Mouse (Mus musculus) intestine, embryonic 16.5 days (tissue): ENCODE results near the gene Lrba. TPM values are rescaled to one million over a fixed set of nuclear protein-coding genes. Genes with fewer than 3 reads are reported as not detected.

Source experiments
- ATAC-seq: fragments of 200-750 bp; cut with Nextera tagmentation; 2 replicates; pipeline ENCODE4 v1.8.0; 2017; ENCODE audit warnings: moderate TSS enrichment, moderate library complexity
- H3K27ac ChIP-seq: fragments of 300-500 bp; sonication (generic); 2 replicates; pipeline ENCODE4 v1.5.1; 2014; ENCODE audit warnings: mild to moderate bottlenecking, low read length
- H3K27me3 ChIP-seq: fragments of 300-500 bp; sonication (generic); replicated peaks from 2 replicates; pipeline ENCODE4 v1.6.1; 2014; ENCODE audit warnings: low read length, control low read depth, mixed read lengths; ENCODE audit not compliant: control insufficient read depth, insufficient read depth
- H3K36me3 ChIP-seq: fragments of 300-500 bp; sonication (generic); 2 replicates; pipeline ENCODE4 v1.6.1; 2014; ENCODE audit warnings: low read length, control low read depth; ENCODE audit not compliant: control insufficient read depth, insufficient read depth
- H3K4me1 ChIP-seq: fragments of 300-500 bp; sonication (generic); 2 replicates; pipeline ENCODE4 v1.6.1; 2014; ENCODE audit warnings: low read length, control low read depth, mixed read lengths; ENCODE audit not compliant: control insufficient read depth, insufficient read depth
- H3K4me2 ChIP-seq: fragments of 300-500 bp; sonication (generic); 2 replicates; pipeline ENCODE4 v1.6.1; 2014; ENCODE audit warnings: low read depth, low read length, control low read depth
- H3K4me3 ChIP-seq: fragments of 300-500 bp; sonication (generic); 2 replicates; pipeline ENCODE4 v1.5.1; 2014; ENCODE audit warnings: mild to moderate bottlenecking, low read length
- H3K9ac ChIP-seq: fragments of 300-500 bp; sonication (generic); 2 replicates; pipeline ENCODE4 v1.6.1; 2014; ENCODE audit warnings: low read depth, low read length
- H3K9me3 ChIP-seq: fragments of 300-500 bp; sonication (generic); 2 replicates; pipeline ENCODE4 v1.6.1; 2016; ENCODE audit warnings: low read length, control low read depth; ENCODE audit not compliant: control insufficient read depth
- WGBS: fragments of 180-500 bp; shearing (Covaris S2); extraction: QIAGEN DNeasy Blood & Tissue Kit; methylation state at CpG from one replicate; pipeline ENCODE4 v1.1.7; 2014; 5-methylcytosine and 5-hydroxymethylcytosine counted together
- polyA plus RNA-seq: library from polyadenylated mRNA; unstranded; fragments of >200 nt; fragmentation: Nextera tagmentation; extraction: Ambion mirVana; gene quantifications from 2 replicates; pipeline ENCODE4 v1.2.1, GENCODE M21; 2015

The Lrba gene
- polyA plus RNA-seq, 1 experiment from 2014 or later, result 6.0 TPM

DNA sequence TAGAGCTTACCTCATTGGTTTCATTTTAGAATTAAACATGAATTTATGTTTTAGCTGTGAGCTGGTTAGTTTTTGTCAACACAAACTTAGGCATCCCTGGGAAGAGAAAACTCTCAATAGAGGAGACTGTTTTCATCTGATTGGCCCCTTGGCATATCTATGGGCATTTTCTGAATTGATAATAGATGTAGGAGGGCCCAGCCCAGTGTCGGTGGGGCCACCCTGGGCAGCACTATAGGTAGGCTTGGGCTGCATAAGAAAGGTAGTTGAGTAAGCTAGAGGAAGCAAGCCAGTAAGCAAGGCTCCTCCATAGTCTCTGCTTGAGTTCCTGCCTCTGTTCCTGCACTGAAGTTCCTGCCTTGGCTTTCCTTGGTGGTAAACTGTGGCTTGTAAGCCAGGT, 26.7 kb downstream of the Lrba start:
- no peak overlapping the region for H3K27ac ChIP-seq
- ATAC-seq, result 0 out of 2 replicates have a peak, but pooled peaks have one; percentile 62
- no peaks in the 10 kb centered on the region for H3K4me1 ChIP-seq
- no peak overlapping the region for H3K4me2 ChIP-seq
- no peak overlapping the region for H3K4me3 ChIP-seq
- H3K36me3 ChIP-seq, result no peaks in the 10 kb centered on the region
- H3K9ac ChIP-seq, result no peak overlapping the region
- 85% methylated on average over 1 of the region's 1 CpGs for WGBS
- no peaks in the 10 kb centered on the region for H3K27me3 ChIP-seq
- H3K9me3 ChIP-seq, result no peaks in the 10 kb centered on the region

DNA sequence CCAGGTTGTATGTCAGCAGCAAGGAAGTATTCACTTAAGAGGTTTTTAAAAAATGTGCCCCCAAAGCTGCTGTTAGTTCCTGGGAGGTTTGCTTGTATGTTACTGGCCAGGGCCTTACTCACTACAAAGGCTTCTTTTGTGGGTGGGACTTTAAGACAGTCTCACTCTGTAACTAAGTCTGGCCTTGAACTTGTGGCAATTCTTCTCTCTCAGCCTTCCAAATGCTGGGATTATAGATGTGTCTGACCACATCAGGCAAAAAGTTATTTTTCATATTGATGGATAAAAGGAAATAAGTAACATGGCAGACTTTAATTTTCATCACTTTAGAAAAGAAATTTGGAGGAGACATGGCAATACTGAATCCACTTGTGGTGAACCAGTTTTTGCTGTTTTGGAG, 28.1 kb downstream of the Lrba start:
- no peak overlapping the region for H3K4me3 ChIP-seq
- no peak overlapping the region for H3K27ac ChIP-seq
- no peak for ATAC-seq
- H3K9me3 ChIP-seq, result no peaks in the 10 kb centered on the region
- no peaks in the 10 kb centered on the region for H3K27me3 ChIP-seq
- no peaks in the 10 kb centered on the region for H3K36me3 ChIP-seq
- H3K9ac ChIP-seq, result no peak overlapping the region
- H3K4me1 ChIP-seq, result no peaks in the 10 kb centered on the region
- no peak overlapping the region for H3K4me2 ChIP-seq

DNA sequence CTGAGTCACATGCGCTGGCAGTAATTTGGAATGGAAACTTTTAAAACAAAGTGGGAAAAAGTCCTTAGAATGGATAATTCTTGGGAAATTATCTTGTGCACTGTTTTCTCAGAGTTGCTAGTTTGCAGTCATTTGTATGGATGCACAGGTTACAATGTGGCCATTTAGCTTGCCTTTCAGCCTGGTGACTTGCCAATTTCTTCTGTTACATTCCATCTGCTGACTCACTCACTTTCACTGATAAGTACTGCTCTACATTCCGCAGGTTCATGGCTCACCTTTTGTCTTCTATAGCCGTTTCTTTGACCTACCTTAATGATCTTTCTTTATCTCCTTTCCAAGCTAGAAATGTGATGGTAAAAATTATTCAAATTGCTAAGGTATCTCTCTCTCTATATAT, 28.6 kb downstream of the Lrba start:
- 63% methylated on average over 3 of the region's 3 CpGs for WGBS
- Histone ChIP-seq H3K9ac (no peak overlapping the region), H3K4me1 (no peaks in the 10 kb centered on the region), H3K4me3 (no peak overlapping the region), H3K36me3 (no peaks in the 10 kb centered on the region), H3K9me3 (no peaks in the 10 kb centered on the region), H3K27ac (no peak overlapping the region), H3K4me2 (no peak overlapping the region), H3K27me3 (no peaks in the 10 kb centered on the region)
- no peak for ATAC-seq

- WGBS, result 58% methylated on average over 1 of the region's 1 CpGs
- Histone ChIP-seq H3K4me3 (no peak overlapping the region), H3K4me1 (no peaks in the 10 kb centered on the region), H3K4me2 (no peak overlapping the region), H3K27me3 (no peaks in the 10 kb centered on the region), H3K36me3 (no peaks in the 10 kb centered on the region), H3K9me3 (no peaks in the 10 kb centered on the region), H3K9ac (no peak overlapping the region), H3K27ac (no peak overlapping the region)
- ATAC-seq, result no peak
Observed at GRCm38 (mm10) chr3:86253791-86254190, 29.3 kb downstream of the Lrba start.

DNA sequence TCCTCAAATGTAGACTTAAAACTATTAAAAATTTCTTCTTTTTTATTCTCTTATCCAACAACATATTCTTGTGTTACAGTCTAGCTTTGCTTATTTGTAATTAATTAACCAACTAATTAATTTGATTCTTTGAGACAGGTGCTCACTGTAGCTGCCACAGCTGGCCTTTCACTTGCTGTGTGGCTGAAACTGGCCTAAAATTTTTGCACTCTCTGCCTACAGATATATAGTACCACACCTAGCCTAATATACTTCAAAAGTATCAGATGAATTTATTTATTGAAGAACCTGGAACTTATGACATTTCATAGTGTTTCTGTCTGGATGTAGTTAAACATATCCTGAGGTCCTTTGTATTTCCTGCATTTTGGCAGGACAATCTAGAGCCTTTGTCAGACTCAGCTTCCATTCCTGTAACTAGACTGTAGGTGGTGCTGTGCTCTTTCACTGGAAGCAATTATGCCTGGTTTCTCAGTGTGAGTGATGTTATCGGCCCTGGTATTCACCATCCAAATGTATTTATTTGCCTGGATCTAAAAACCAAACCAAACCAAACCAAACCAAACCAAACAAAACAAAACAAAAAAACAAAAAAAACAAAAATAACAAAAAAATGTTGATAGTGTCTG, 43.7 kb downstream of the Lrba start:
- no peaks in the 10 kb centered on the region for H3K4me1 ChIP-seq
- H3K27ac ChIP-seq, result no peak overlapping the region
- no peaks in the 10 kb centered on the region for H3K27me3 ChIP-seq
- no peaks in the 10 kb centered on the region for H3K36me3 ChIP-seq
- no peak overlapping the region for H3K4me2 ChIP-seq
- H3K9ac ChIP-seq, result no peak overlapping the region
- ATAC-seq, result 0 out of 2 replicates have a peak, but pooled peaks have one; percentile 53
- no peak overlapping the region for H3K4me3 ChIP-seq
- WGBS, result 3% methylated on average over 1 of the region's 1 CpGs
- no peaks in the 10 kb centered on the region for H3K9me3 ChIP-seq

DNA sequence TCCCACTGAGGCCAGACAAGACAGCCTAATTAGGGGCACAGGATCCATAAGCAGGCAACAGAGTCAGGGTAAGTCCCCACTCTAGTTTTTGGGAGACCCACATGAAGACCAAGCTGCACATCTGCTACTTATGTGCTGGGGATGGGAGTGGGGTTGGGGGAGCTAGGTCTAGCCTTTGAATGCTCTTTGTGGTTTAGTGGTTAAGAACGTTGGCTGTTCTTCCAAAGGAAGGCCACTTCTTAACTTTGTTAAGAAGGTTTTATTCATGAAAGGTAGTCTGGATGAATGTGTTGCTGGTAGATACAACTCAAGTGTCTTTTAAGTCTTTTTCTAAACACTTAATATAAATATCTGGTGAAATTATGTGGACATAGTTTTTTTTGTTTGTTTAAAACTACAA, 51.2 kb downstream of the Lrba start:
- no peak overlapping the region for H3K4me2 ChIP-seq
- H3K4me3 ChIP-seq, result no peak overlapping the region
- H3K27ac ChIP-seq, result no peak overlapping the region
- no peak for ATAC-seq
- H3K4me1 ChIP-seq, result no peaks in the 10 kb centered on the region
- no peaks in the 10 kb centered on the region for H3K9me3 ChIP-seq
- no peaks in the 10 kb centered on the region for H3K36me3 ChIP-seq
- H3K9ac ChIP-seq, result no peak overlapping the region
- H3K27me3 ChIP-seq, result no peaks in the 10 kb centered on the region
- 71% methylated on average over 1 of the region's 1 CpGs for WGBS

DNA sequence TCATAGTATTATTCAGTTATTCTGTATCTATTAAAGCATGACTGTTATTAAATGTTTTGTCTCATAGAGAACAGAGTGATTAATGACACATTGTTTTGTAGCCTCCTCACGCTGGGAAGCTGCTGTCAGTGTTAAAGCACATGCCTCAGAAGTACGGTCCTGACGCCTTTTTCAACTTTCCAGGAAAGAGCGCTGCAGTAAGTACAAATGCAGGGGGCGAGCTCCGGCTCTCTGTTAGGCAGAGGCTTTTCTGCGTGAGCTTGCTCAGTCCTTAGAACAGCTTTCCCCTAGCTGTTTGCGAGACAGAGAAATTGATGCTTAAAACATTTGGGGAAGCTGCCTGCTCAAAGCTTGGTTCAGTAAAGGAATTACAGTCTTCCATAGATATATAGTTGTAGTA, 66.8 kb downstream of the Lrba start:
- H3K4me1 ChIP-seq, result no peaks in the 10 kb centered on the region
- WGBS, result 64% methylated on average over 8 of the region's 8 CpGs
- no peak overlapping the region for H3K9ac ChIP-seq
- no peaks in the 10 kb centered on the region for H3K27me3 ChIP-seq
- H3K27ac ChIP-seq, result no peak overlapping the region
- no peaks in the 10 kb centered on the region for H3K36me3 ChIP-seq
- H3K9me3 ChIP-seq, result no peaks in the 10 kb centered on the region
- no peak overlapping the region for H3K4me3 ChIP-seq
- H3K4me2 ChIP-seq, result no peak overlapping the region
- no peak for ATAC-seq

GRCm38 (mm10) chr3:86294866-86295265, 70.4 kb downstream of the Lrba start:
- H3K27me3 ChIP-seq, result no peaks in the 10 kb centered on the region
- H3K36me3 ChIP-seq, result 0 out of 2 replicates have a peak, but pooled peaks cover 2% of the 10 kb centered on the region
- WGBS, result 89% methylated on average over 1 of the region's 1 CpGs
- ATAC-seq, result no peak
- H3K4me3 ChIP-seq, result no peak overlapping the region
- H3K9me3 ChIP-seq, result no peaks in the 10 kb centered on the region
- no peak overlapping the region for H3K27ac ChIP-seq
- no peaks in the 10 kb centered on the region for H3K4me1 ChIP-seq
- H3K9ac ChIP-seq, result no peak overlapping the region
- H3K4me2 ChIP-seq, result no peak overlapping the region

DNA sequence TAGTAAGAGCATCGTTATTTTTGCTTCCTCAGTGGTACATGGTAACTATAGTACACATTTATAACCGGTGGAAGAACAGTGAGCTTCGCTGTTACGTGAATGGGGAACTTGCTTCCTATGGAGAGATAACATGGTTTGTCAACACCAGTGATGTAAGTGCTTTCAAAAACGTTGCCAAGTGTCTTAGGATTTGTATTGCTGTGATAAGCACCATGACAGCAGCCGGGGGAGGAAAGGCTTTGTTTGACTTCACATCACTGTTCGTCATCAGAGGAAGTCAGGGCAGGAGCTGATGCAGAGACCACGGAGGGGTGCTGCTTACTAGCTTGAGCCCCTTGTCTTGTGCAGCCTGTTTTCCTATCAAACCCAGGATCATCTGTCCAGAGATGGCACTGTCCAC, 71.7 kb downstream of the Lrba start:
- H3K4me2 ChIP-seq, result no peak overlapping the region
- H3K9me3 ChIP-seq, result no peaks in the 10 kb centered on the region
- H3K27ac ChIP-seq, result no peak overlapping the region
- no peaks in the 10 kb centered on the region for H3K4me1 ChIP-seq
- no peak overlapping the region for H3K9ac ChIP-seq
- ATAC-seq, result no peak
- H3K4me3 ChIP-seq, result no peak overlapping the region
- no peaks in the 10 kb centered on the region for H3K27me3 ChIP-seq
- 56% methylated on average over 8 of the region's 8 CpGs for WGBS
- H3K36me3 ChIP-seq, result 0 out of 2 replicates have a peak, but pooled peaks cover 2% of the 10 kb centered on the region

- no peak overlapping the region for H3K4me2 ChIP-seq
- no peaks in the 10 kb centered on the region for H3K27me3 ChIP-seq
- no peaks in the 10 kb centered on the region for H3K36me3 ChIP-seq
- no peak overlapping the region for H3K27ac ChIP-seq
- ATAC-seq, result no peak
- WGBS, result 42% methylated on average over 2 of the region's 2 CpGs
- H3K9ac ChIP-seq, result no peak overlapping the region
- no peaks in the 10 kb centered on the region for H3K4me1 ChIP-seq
- no peaks in the 10 kb centered on the region for H3K9me3 ChIP-seq
- H3K4me3 ChIP-seq, result no peak overlapping the region
Observed at GRCm38 (mm10) chr3:86308833-86309232, 84.4 kb downstream of the Lrba start.
